Mouse (Mus musculus) thymus, adult 2 months (tissue): Measurements from ENCODE around the gene Ttc9.

Source experiments
- CTCF ChIP-seq: fragments of 200-500 bp; IDR thresholded peaks from 2 replicates; pipeline ENCODE4 v1.5.1; 2012; ENCODE audit warnings: mild to moderate bottlenecking, control low read depth, low read length, moderate library complexity, borderline replicate concordance; ENCODE audit not compliant: control insufficient read depth, poor library complexity, insufficient read depth; ENCODE audit errors: extremely low read depth
- POLR2A ChIP-seq: fragments of 200-500 bp; IDR thresholded peaks from 2 replicates; pipeline ENCODE4 v1.6.1; 2012; ENCODE audit warnings: mild to moderate bottlenecking, low read length, control low read depth, moderate library complexity; ENCODE audit not compliant: control insufficient read depth, poor library complexity, insufficient read depth; ENCODE audit errors: extremely low read depth

- TF ChIP-seq CTCF: peak; percentile 43; the same call in 1 of the 2 replicates
- TF ChIP-seq POLR2A: peak; percentile 54
These were observed 36.0 kb upstream of the Ttc9 start, which contains the start of gene Med6 for GRCm38 (mm10) chr12:81594902-81595671.
